Mouse (Mus musculus) skeletal muscle tissue, adult 2 months (tissue): ENCODE measurements around the gene Isx.

ENCODE experiments used
- DNase-seq: peaks from one replicate; pipeline ENCODE4 v3.0.0-alpha.2; 2012; ENCODE audit warnings: low read depth, low spot score

The Isx gene

GRCm38 (mm10) chr8:74872940-74873339 is at the start of gene Isx:
TSS of gene Isx (plus strand) at chr8:74873173.
- no peak for DNase-seq

- no peak for DNase-seq
Measured at GRCm38 (mm10) chr8:74827689-74828088, 45.3 kb upstream of the Isx start.

- DNase-seq = no peak
Measured at GRCm38 (mm10) chr8:74831322-74831721, 41.7 kb upstream of the Isx start.

- DNase-seq = no peak
Measured at GRCm38 (mm10) chr8:74834246-74834645, 38.7 kb upstream of the Isx start.

GRCm38 (mm10) chr8:74847376-74848048 is 25.5 kb upstream of the Isx start:
- DNase-seq = no peak

- DNase-seq = no peak
Measured at GRCm38 (mm10) chr8:74848707-74849106, 24.3 kb upstream of the Isx start.

- no peak for DNase-seq
Measured at GRCm38 (mm10) chr8:74850971-74851370, 22.0 kb upstream of the Isx start.

- DNase-seq = no peak
Measured at GRCm38 (mm10) chr8:74851837-74852236, 21.1 kb upstream of the Isx start.

- no peak for DNase-seq
Measured at GRCm38 (mm10) chr8:74853488-74853887, 19.5 kb upstream of the Isx start.

- no peak for DNase-seq
Measured at GRCm38 (mm10) chr8:74854786-74855185, 18.2 kb upstream of the Isx start.

- no peak for DNase-seq
Measured at GRCm38 (mm10) chr8:74855341-74855740, 17.6 kb upstream of the Isx start.

GRCm38 (mm10) chr8:74859241-74859640 is 13.7 kb upstream of the Isx start:
- DNase-seq = no peak

GRCm38 (mm10) chr8:74860449-74860848 is 12.5 kb upstream of the Isx start:
- DNase-seq = no peak

- no peak for DNase-seq
Measured at GRCm38 (mm10) chr8:74862598-74862997, 10.4 kb upstream of the Isx start.

- DNase-seq = peak; percentile 7
Measured at GRCm38 (mm10) chr8:74870346-74870949, 2.5 kb upstream of the Isx start.

- DNase-seq = no peak
Measured at GRCm38 (mm10) chr8:74871686-74872085, 1.3 kb upstream of the Isx start.

- no peak for DNase-seq
Measured at GRCm38 (mm10) chr8:74872151-74872823, 686 bp upstream of the Isx start.

- no peak for DNase-seq
Measured at GRCm38 (mm10) chr8:74874565-74874964, 1.6 kb downstream of the Isx start.

- DNase-seq = no peak
Measured at GRCm38 (mm10) chr8:74878637-74879036, 5.7 kb downstream of the Isx start.

GRCm38 (mm10) chr8:74888763-74889162 is 15.8 kb downstream of the Isx start:
- no peak for DNase-seq

GRCm38 (mm10) chr8:74891030-74891429 is 18.1 kb downstream of the Isx start:
- no peak for DNase-seq

- no peak for DNase-seq
Measured at GRCm38 (mm10) chr8:74896302-74896701, 23.3 kb downstream of the Isx start.

- no peak for DNase-seq
Measured at GRCm38 (mm10) chr8:74897315-74897714, 24.3 kb downstream of the Isx start.
